Mouse (Mus musculus): ENCODE data around the gene Lrrc10. TPM values are rescaled to one million over a fixed set of nuclear protein-coding genes. Genes with fewer than 3 reads are reported as not detected.
"Not testable (repeated sequence)": the region's sequence is repeated elsewhere in the genome, so short reads cannot be mapped to it uniquely, and the experiment has no call there.

Lrrc10 gene
- polyA plus RNA-seq, 1 experiment, result not detected

DNA sequence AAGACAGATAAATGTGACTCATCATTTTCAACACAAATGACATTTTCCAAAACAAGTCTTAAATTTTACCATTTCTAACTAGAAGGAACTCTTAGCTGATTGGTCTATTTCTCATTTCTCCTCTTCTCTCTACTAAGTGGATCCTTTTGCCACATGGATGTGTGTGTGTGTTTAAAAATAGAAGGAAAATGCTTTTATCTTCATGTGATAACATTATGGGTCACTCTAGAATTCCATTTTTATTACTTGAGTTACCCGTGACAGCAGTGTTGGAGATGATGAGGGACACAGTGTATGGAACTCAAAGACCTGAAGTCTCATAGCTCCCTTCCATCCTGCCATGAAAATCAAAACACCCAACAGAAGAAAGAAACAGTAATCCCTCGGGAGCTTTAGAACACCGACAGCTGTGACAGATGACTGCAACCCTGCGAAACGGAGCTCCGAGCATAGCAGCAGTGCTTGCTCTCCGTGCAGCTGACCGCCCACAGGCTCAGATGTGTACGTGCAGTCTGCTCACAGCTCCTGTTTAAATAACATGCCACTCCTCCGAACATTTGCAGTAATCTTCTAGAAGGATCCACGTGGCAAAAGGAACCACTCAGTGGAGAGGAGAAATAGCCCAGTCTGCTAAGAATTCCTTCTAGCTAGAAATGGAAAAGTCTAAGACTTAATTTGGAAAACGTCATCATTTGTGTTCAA lies 31.3 kb upstream of the Lrrc10 start:
- TF ChIP-seq POLR2A (IDR thresholded peaks at IDR 0.05; ENCODE audit: low read depth, low read length) (peak; percentile 39; the same call in 1 of the 2 replicates), CTCF (IDR thresholded peaks at IDR 0.05; ENCODE audit: borderline replicate concordance, insufficient read depth, low read length) (no peak)
- Histone ChIP-seq H3K4me1 (ENCODE audit: control insufficient read depth, insufficient read depth, low read length) (peaks cover 11% of the 10 kb centered on the region), H3K27ac (ENCODE audit: insufficient read depth, low read length) (peak overlapping the region; percentile 89), H3K4me3 (ENCODE audit: insufficient read depth, low read length) (no peak overlapping the region)

DNA sequence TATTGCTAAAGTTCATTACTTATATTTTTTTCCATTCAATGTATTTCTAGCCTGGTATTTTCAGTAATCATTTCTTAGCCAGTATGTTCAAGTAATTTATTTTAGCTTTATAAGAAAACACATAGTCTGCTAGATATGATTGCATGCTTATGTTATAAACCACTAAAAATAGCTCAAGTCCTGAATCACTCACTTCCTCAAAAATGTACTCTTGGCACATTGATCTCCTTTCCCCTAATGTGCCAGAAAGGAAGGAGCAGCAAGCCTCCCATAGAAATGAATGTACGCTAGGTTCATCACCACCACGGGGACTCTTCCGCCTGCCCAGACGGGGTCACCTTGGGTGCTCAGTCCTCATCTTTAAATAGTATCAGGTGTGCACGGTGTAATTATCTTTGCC lies 30.6 kb upstream of the Lrrc10 start:
- Histone ChIP-seq H3K4me3 (ENCODE audit: insufficient read depth, low read length) (no peak overlapping the region), H3K27ac (ENCODE audit: insufficient read depth, low read length) (peak overlapping the region; percentile 62), H3K4me1 (ENCODE audit: control insufficient read depth, insufficient read depth, low read length) (peaks cover 11% of the 10 kb centered on the region)
- TF ChIP-seq CTCF (IDR thresholded peaks at IDR 0.05; ENCODE audit: borderline replicate concordance, insufficient read depth, low read length) (no peak), POLR2A (IDR thresholded peaks at IDR 0.05; ENCODE audit: low read depth, low read length) (no peak)

DNA sequence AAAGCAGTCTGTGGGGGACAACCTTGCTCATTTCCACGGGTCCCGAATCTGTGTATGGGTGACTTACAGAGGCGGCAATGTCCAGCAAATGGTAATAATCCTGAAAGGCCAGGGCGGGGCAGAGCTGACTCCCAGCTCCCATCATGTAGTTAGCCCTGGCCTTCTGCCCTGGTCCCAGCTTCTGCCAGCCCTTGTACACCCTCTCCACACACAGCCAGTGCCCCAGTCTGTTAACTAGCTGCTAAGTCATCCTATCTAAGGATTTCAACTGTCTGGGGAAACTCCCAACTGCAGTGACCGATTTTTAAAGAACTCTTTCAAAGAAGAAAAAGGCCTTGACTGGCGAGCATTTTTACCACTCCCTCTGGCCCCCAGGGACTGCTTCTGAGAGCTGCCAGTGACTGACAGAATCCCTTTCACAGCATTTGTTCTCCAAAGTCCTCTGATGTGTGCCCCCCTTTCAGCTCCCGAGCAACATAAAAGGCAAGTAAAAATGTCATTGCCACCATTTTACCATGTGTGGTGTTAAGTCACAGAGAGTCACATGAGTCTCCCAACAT lies 26.8 kb upstream of the Lrrc10 start:
- no peak for TF ChIP-seq POLR2A (IDR thresholded peaks at IDR 0.05; ENCODE audit: low read depth, low read length)
- no peak for TF ChIP-seq CTCF (IDR thresholded peaks at IDR 0.05; ENCODE audit: borderline replicate concordance, insufficient read depth, low read length)
- peak overlapping the region; percentile 48; the same call in 1 of the 2 replicates for H3K27ac ChIP-seq (ENCODE audit: insufficient read depth, low read length)
- H3K4me1 ChIP-seq (ENCODE audit: control insufficient read depth, insufficient read depth, low read length), result peaks cover 13% of the 10 kb centered on the region
- no peak overlapping the region for H3K4me3 ChIP-seq (ENCODE audit: insufficient read depth, low read length)

DNA sequence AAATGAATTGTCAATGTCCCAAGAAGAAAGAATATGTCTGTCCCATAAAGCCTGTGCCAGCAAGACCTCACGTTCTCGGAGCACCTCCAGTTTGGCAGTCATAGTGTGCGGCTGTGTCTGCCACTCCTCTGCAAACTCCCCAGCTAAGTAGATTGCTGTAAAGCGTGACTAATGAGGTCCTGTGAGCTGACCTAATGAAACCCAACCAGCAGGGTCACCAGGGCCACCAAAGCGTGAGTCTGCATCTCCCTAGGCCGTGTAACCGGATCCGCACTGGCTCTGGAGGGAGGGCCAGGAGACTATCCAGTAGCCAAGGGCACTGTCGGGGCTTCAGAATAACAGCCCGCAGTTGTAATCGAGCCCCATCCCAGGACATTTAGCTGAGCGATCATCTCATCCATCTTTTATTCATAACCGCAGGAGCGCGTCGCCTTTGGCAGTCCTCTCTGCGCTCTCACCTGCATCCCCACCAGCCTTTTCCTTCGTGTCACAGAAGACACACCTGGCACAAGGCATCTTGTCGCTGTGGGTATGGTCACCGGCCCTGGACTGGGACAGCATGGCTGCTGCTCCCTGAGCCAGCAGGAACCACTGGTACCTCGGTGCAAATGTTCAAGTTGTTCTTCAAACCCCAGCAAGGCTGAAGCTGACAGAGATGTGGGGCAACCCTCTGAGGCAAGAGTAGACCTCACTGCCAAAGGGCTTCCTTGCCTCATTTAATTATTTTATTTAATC lies 24.0 kb upstream of the Lrrc10 start:
- Histone ChIP-seq H3K4me1 (ENCODE audit: control insufficient read depth, insufficient read depth, low read length) (peaks cover 16% of the 10 kb centered on the region), H3K27ac (ENCODE audit: insufficient read depth, low read length) (no peak overlapping the region), H3K4me3 (ENCODE audit: insufficient read depth, low read length) (no peak overlapping the region)
- TF ChIP-seq CTCF (IDR thresholded peaks at IDR 0.05; ENCODE audit: borderline replicate concordance, insufficient read depth, low read length) (no peak), POLR2A (IDR thresholded peaks at IDR 0.05; ENCODE audit: low read depth, low read length) (no peak)

DNA sequence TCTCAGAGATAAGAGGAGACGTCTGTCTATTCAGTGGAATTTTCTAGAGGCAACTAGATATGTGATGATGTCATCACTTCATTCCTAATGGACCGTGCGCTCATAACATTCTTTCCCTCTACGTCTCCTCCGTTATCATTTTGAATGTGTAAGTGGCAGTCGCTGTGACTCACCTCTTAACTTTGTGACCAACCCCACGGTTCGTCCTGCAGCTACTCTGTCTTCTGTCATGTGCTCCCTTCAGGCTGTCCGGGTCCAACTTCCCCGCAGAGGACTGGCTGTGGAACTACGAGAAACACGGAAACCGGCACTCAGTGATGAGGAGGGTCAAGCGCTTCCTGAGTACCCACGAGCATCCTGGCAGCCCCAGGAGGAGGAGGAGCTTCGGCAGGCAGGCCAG lies 21.4 kb upstream of the Lrrc10 start:
- peak overlapping the region; percentile 28; the same call in 1 of the 2 replicates for H3K27ac ChIP-seq (ENCODE audit: insufficient read depth, low read length)
- H3K4me1 ChIP-seq (ENCODE audit: control insufficient read depth, insufficient read depth, low read length), result peaks cover 13% of the 10 kb centered on the region
- no peak overlapping the region for H3K4me3 ChIP-seq (ENCODE audit: insufficient read depth, low read length)
- TF ChIP-seq POLR2A (IDR thresholded peaks at IDR 0.05; ENCODE audit: low read depth, low read length) (0 out of 2 replicates have a peak, but pooled peaks have one; percentile 16), CTCF (IDR thresholded peaks at IDR 0.05; ENCODE audit: borderline replicate concordance, insufficient read depth, low read length) (no peak)

DNA sequence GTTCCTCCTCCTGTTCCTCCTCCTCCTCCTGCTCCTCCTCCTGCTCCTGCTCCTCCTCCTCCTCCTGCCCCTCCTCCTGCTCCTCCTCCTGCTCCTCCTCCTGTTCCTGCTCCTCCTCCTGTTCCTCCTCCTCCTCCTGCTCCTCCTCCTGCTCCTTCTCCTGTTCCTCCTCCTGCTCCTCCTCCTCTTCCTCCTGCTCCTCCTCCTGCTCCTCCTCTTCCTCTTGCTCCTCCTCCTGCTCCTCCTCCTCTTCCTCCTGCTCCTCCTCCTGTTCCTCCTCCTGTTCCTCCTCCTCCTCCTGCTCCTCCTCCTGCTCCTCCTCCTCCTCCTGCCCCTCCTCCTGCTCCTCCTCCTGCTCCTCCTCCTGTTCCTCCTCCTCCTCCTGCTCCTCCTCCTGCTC lies 19.4 kb upstream of the Lrrc10 start:
- not testable (repeated sequence) for H3K4me3 ChIP-seq (ENCODE audit: insufficient read depth, low read length); H3K27ac ChIP-seq (ENCODE audit: insufficient read depth, low read length)
- peaks cover 11% of the 10 kb centered on the region for H3K4me1 ChIP-seq (ENCODE audit: control insufficient read depth, insufficient read depth, low read length)

DNA sequence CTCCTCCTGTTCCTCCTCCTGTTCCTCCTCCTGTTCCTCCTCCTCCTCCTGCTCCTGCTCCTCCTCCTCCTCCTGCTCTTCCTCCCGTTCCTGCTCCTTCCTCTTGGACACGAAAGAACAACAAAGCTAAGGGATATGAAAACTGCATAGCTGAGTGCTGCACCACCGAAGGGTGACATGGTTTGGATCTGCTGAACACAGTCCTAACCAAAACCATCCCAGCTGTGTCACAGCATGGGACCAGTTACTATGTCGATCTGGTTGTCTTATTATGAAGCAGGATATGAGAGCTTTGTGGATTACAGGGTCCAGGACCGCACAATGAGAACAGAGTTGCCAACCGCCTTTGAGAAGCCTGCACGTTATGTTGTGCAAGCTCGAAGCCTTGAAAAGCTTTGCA lies 19.0 kb upstream of the Lrrc10 start:
- H3K4me1 ChIP-seq (ENCODE audit: control insufficient read depth, insufficient read depth, low read length), result peaks cover 8% of the 10 kb centered on the region
- no peak for TF ChIP-seq CTCF (IDR thresholded peaks at IDR 0.05; ENCODE audit: borderline replicate concordance, insufficient read depth, low read length)
- no peak overlapping the region for H3K4me3 ChIP-seq (ENCODE audit: insufficient read depth, low read length)
- H3K27ac ChIP-seq (ENCODE audit: insufficient read depth, low read length), result no peak overlapping the region

DNA sequence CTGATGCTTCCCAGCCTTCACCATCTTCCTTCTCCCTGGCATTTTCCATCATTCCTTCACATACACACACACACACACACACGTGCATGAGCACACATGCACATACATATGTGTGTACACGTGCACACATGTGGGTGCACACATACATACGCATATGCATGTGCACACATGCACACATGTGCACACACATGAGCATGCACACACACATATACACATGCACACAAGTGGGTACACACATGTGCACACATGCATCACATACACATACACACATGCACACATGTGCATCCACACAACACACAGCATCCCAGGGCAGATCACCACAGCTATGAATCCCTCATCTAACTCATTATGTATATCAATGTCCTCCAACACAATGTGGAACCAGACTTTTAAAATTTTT lies 14.0 kb upstream of the Lrrc10 start:
- Histone ChIP-seq H3K27ac (ENCODE audit: insufficient read depth, low read length) (no peak overlapping the region), H3K4me1 (ENCODE audit: control insufficient read depth, insufficient read depth, low read length) (no peaks in the 10 kb centered on the region), H3K4me3 (ENCODE audit: insufficient read depth, low read length) (no peak overlapping the region)
- no peak for TF ChIP-seq POLR2A (IDR thresholded peaks at IDR 0.05; ENCODE audit: low read depth, low read length)

DNA sequence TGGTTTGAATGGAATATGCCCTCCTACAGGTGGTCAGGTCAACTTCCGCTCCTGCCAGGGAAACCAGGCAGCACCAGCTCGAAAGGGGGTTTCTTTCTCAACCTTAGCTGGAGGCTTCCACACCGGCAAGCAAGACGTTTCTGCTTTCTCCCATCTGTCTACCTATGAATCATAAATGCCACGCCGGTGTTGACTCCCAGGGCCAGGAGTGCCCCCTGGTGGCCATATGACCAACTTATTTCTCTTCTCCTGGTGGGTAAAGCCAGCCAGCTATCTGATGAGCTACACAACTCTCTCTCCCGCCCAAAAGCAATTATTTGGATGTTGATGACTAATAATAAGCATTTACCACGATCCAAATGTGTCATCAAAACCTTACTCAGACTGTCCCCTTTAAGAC lies 11.4 kb upstream of the Lrrc10 start:
- Histone ChIP-seq H3K4me3 (ENCODE audit: insufficient read depth, low read length) (no peak overlapping the region), H3K27ac (ENCODE audit: insufficient read depth, low read length) (no peak overlapping the region), H3K4me1 (ENCODE audit: control insufficient read depth, insufficient read depth, low read length) (no peaks in the 10 kb centered on the region)
- TF ChIP-seq CTCF (IDR thresholded peaks at IDR 0.05; ENCODE audit: borderline replicate concordance, insufficient read depth, low read length), result peak; percentile 59
- no peak for TF ChIP-seq POLR2A (IDR thresholded peaks at IDR 0.05; ENCODE audit: low read depth, low read length)

DNA sequence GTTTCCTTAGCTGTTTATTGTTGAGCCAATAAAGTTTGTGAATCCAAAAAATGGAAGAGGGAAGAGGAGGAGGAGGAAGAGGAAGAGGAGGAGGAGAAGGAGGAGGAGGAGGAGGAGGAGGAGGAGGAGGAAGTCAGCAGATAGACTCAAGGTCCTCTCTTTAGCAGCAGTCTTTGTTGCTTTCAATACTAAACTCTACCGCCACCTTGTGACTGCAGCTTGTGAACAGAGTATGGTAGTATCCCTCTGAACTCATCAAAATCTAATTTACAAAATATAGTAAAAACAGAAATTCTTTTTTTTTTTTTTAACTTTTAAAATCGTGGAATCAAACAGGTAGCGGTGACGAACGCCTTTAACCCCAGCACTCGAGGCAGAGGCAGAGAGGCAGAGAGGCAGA lies 4.8 kb upstream of the Lrrc10 start:
- Histone ChIP-seq H3K27ac (ENCODE audit: insufficient read depth, low read length) (no peak overlapping the region), H3K4me3 (ENCODE audit: insufficient read depth, low read length) (no peak overlapping the region), H3K4me1 (ENCODE audit: control insufficient read depth, insufficient read depth, low read length) (no peaks in the 10 kb centered on the region)
- TF ChIP-seq CTCF (IDR thresholded peaks at IDR 0.05; ENCODE audit: borderline replicate concordance, insufficient read depth, low read length) (no peak), POLR2A (IDR thresholded peaks at IDR 0.05; ENCODE audit: low read depth, low read length) (no peak)

Measured in embryonic fibroblast, embryonic 13.5 days (primary cell).